Mouse (Mus musculus) cerebellum, postnatal 10 days (tissue): ENCODE measurements at regions not wholly inside any gene's neighbourhood (a gene's known extent, or its start where the extent isn't known, plus 50 kb on each side); places are given as distances from the start of the nearest gene placed in this dataset.

Experiments
- DNase-seq, 2 experiments: peaks; one replicate each; pipeline ENCODE4 v3.0.0; 2021; ENCODE audit warnings: mixed read lengths in 2 of 2

DNA sequence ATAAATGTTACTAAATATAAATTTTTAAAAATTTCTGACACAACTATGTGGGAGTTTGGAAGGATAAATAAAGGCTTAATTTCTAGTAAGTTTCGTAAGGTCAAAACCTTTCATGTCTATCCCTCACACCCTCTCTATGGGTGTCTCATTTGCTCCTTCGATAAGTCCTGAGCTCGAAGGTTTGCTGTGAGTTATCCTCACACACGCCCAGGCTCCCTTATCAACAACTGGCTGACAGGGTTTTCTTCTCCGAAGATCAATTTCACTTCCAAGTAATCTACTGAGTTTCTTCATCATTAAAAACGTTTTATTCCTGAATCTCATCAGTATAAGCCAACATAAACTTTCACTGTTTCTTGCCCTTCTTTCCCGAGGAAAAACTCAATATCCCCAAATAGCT lies 416.0 kb upstream of the Nudt12 start:
- DNase-seq, result no peak

DNA sequence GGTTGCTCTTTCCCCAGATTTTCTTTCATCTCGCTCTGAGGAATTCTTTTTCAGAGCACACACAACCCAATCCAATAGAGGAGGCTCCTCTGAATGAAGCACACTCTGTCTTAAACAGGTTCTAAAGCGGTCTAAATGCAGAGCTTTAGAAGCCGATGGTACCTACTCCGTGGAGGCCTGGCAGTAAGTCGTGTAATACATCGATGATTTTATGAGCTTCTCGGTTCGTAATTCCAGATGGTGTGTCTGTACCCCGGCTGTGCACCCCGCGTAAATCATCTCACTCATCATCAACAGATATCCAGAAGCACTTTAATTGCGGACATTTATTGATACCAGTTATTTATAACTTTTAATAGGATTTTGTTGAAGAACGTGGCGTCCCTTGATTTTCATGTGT lies 408.3 kb upstream of the Nudt12 start:
- no peak for DNase-seq

DNA sequence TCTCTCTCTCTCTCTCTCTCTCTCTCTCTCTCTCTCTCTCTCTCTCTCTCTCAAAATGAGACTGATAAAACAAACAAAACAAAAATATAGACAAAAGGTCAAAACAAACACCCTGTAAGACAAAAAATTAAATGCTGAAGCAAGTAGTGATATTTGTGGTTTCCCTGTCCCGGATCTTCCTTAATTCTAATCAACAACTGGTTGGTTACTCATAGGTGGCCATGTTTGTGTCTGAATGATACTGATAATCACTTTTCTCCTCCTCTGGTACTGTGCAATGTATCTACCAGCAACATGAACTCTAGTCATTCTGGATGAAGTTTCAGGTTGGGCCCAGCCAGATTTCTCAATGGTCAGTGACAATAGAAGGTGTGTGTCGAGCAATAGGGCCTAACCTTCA lies 396.1 kb upstream of the Nudt12 start:
- DNase-seq, result no peak

DNA sequence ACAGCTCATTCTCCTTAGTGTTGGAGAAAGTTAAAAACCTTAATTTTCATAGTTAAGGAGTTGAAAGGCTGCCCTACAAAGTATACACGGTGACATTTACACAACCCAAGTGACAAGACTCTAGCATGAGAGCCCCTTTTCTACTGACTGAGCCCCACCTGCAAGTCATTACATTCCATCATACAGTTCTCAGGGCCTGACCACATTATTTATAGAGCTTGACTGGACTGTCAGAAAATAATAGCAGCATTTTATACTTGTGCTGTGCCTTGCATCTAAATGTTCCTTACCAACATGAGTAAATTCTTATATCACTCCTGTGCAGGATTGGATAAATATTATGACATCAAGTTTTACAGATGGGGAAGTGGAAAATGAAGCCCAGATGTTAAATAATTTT lies 391.4 kb upstream of the Nudt12 start:
- no peak for DNase-seq

DNA sequence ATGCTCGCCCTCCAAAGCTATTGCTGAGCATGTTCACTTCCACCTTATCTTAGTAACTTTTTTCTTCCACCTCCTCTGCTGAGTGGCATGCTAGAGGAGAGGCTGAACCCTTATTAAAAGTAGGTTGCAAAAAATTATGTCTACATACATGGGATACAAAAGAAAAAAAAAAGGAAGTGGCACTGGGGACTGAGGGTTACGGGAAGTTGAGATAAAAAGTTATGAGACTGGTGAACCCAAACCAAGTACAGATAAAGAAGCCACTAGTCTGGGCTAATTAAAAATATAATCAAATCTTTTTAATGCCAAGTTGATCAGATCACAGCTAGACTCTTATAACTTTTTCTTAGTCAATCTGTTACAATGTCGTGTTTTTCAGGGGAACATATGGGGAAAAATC lies 384.2 kb upstream of the Nudt12 start:
- no peak for DNase-seq

DNA sequence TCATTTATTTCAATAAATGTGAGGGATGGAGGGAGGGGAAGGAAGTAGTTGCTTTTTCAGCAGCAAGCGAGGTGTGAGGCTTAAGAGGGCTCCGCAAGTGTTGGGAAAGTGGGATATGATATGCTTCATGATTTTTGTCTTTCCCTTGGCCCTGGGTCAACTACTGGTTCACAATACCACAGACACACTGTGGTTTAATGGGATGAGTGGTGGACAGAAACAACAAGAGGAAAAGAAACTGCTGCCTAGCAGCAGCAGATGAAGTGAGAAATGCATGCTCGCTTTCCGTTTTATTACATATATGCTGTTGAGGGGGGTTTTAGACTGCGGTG lies 369.9 kb upstream of the Nudt12 start:
- DNase-seq, result no peak

DNA sequence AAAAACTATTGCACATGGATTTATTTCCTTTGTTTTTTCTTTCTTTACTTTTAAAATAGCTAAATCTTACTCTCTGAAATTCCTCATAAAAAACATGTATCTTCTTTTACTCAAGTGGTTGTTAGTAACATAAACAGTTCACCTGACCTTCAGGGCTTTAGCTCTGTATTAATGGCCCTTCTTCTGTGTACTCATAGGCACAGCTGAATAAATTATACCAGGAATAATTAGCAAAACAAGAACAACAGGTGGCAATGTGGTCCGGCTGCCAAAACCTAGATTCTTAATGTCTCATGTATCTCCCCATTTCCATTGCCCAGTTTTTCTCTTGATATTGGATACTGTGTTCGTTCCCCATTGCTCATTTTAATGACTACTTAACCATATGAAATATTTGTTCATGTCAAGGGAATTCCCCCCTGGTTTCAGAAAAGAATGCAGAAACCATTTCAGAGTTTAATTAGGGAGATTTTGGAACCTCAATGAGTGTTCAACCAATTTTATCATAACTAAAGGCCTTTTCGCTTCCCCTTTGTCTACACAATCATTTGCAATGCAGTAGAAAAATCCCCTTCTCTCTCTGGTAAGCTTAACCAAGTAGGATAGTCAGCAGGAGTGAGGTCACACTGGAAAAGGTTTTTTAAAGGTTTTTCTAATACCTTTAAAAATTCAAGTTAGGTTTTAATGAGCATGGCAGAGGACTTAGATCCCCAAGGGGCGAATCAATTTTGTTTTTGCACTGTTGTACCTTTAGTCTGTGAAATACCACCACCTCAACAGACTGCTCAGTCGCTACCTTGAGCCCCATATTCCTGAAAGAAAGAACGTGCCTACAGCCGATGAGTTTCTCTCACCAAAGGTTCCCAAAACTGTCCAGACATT lies 369.3 kb upstream of the Nudt12 start:
- DNase-seq, result no peak

DNA sequence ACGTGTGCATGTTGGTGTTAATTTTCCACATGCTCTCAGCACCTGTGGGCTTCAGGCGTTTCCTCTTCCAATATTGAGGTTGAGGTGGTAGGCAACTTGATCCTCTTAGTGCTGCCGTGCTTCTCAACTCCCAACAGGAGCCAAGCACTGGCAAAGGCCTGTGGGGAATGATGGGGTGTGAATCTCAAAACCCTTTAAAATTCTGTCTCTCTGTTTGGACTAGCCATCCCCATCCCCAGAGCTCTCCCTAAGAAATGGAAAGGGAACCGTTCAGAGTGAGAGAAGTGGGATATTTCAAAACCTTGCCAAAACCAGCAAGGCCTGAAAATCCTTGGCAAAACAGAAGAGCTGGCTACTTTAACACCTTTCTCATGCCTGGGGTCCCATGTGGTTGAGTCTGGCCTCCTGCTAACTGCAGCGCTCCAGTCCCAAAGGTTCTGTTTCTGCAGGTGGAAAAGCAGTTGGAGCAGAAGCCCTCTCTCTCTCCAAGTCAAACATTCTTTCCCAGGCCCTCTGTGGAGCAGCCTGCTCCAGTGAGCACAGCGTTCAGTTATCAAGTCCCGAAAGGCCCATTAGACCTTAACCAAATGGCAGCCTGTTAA lies 360.4 kb upstream of the Nudt12 start:
- peak; percentile 17 to 27 for DNase-seq

DNA sequence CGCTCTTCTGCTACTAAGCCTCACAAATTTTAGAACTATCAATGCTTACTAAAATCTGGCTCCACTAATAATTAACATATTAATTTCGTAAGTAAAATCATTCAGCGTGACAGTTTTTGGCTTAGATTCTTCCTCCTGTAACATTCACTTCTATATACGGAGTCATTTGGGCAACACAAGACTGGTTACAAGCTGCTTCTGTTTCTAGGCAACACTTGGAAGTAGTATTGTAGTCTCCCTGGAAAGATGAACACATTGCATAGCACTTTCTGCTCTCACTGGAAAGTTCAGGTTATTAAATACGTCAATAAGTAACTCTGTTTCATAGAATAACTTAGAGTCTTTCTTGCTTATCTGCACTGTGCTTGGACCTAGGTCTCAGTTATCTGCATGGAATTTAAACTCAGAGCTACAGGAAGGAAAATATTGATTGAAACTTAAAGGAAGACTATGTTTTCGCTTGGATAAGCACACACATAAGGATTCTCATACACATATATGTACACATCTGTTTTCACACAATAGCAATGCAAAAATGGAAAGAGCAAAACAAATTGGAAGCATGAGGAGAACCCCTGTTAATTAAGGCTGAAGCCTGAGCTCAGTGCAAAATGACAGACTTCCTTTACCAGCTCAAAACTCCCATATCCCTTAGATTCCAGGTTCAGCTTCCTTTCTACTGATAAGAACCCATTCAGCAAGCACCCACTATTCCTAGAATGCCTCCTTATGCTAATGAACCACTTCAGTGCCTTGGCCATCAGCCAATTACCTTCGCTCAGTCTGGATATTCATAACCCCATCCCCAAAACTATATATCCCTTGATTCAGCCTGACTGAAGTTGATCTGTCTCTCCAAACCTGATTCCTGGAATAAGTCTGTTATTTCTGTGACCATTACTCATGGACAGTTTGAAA lies 356.7 kb upstream of the Nudt12 start:
- peak; percentile 24 for DNase-seq

DNA sequence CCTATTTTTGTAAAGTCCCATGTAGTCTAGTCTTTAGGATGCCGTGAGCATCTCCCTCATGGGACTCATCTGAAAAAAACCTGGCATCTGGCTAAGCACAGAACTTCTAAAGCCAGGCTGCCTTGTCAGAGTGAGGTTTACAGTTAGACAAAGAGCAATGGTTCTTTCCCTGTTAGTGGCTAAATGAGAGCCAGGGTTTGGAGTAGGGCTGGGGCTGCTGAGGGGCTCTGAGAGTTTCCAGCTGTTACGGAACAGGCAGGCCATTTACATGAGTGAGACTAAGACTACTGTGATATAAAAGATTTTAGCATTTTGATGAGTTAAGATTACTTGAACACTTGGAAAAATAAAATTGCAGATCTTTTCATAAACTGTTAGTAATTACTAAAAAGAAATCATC lies 352.2 kb upstream of the Nudt12 start:
- DNase-seq, result no peak

DNA sequence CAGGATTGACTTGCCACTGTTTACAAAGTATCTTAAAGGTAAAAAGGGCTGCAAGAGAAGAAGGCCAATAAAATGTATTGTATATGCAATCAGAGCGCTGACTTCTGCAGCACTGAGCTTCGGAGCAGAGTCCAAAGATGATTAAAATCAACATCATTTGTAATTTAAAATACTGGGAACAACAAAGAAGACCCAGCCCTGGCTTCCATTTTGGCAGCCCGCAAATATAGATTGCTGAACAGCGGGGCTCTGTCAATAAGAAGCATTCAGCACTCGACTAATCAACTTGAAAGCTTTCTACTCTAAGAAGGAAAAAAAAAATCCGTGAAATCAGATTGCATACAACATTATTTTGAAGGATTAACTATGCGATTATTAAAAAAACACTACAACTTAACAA lies 348.9 kb upstream of the Nudt12 start:
- no peak for DNase-seq

DNA sequence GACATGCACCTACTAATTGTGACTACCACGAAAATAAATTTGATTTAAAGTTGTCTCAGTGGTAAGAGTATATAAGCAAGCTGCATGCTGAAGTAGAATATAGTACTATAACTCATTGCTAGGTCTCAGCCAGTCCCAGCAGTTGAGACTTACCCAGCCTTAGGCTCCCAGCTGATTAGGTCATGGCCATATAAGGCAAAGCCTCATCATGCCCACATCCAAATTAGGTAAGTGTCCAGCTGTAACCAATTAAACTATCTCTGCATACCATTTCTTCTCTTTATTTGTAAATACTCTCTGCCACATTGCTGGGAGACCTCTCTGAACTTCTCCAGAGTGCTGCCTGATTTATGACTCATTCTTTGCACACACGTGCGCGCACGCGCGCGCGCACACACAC lies 347.9 kb upstream of the Nudt12 start:
- no peak for DNase-seq

DNA sequence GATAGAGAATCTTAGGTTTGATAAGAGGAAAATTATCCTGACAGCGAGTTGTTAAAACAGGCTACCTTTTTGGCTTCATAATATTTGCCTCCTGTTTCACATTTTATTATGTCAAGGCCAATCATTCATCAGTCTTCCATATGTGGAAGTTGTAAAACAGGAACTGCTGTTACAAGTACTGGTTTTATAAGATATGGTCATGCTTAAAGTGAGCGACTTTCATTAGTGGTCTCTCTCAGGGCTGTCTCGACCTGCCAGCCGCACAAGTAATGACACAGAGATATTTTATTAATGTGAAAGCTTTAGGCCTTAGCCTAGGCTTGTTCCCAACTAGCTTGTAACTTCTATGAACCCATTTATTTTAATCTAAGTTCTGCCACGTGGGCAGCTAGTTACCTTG lies 346.3 kb upstream of the Nudt12 start:
- DNase-seq, result no peak

DNA sequence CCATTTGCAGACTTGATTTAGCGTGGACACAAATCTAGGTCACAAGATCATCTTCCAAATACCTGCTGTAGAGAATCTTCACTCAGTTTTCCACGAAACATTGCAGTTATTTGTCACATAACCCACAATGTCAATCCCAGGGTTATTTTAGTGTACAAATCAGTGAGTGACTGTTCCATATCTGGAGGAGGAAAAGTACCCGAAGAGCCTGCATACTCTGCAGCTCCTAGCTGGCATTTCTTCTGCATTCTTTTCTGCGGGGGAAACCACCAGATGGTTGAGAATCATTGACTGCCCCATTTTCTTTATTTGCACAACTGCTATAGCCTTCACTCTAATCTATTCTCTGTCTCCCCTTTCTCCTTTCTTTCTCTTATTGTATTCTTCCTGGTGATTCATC lies 332.4 kb upstream of the Nudt12 start:
- DNase-seq, result no peak

DNA sequence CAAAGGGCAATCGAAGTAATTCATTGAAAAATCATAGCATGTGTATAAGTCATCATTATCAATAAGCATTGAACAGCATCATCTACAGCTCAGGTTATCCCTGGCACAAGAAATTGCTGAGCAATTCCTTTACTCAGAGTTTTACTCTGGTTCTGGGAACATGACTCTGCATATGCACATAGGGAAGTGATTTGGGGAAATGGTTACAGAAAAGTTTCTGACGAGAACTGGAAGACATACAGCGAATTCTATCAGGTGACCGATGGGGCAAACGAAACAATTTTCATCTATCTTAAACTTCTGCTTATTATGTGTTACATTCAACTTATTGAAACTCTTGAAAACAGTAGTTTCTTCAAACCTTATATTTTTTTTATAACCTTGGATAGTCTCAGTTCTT lies 284.8 kb upstream of the Nudt12 start:
- DNase-seq, result no peak

DNA sequence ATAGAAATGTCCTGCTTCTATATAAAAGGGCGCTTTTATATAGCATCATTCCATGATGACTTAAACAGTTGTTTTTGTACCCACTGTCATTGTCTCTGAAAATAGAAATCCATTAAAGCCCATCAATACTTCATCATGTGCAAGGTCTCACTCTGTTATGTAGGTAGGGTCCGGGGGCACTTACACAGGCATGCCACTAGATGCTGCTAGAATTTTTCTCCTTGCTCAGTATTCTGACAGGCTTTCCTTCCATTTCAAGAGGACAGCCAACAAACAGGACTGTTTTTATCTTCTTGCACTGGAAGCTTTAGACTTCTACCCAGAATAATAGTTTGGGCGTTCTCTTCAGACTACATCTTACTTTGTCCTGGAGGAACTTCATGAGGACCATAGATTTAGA lies 268.2 kb upstream of the Nudt12 start:
- DNase-seq, result peak; percentile 36 to 45

DNA sequence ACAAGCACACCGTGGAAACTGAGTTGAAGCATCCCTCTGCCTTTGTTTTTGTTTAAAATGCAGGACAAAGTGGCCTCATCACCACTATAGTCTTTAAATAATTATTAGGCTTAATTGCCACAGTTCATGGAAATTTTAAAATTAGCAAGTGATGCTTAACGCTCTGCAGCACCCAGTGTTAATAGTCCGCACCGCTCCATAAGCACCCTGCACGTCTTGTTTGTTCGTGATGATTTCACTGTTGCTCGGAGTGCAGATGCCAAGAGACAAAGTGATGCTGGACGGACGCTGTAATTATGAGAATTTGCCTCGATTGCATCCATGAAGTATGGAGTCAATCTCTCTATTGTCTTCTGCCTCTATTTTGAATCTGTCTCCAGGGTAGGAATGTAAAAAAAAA lies 266.6 kb upstream of the Nudt12 start:
- DNase-seq, result no peak

DNA sequence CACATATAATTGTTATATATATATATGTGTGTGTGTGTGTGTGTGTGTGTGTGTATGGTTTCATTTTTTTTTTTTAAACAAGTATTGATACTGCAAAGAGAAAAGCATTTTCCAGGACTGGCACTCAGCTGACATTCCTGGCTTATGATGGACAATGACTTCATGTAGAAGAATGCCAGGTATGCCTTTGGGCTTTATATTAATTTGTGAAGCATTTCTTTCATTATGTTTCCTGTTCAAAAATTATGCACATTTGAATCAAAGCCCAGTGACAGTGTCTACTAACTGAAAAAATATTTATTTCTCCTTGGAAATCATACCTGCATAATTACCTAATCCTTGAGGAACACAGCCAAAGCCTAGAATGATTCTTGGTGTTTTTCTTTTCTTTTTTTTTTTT lies 256.4 kb upstream of the Nudt12 start:
- DNase-seq, result no peak

DNA sequence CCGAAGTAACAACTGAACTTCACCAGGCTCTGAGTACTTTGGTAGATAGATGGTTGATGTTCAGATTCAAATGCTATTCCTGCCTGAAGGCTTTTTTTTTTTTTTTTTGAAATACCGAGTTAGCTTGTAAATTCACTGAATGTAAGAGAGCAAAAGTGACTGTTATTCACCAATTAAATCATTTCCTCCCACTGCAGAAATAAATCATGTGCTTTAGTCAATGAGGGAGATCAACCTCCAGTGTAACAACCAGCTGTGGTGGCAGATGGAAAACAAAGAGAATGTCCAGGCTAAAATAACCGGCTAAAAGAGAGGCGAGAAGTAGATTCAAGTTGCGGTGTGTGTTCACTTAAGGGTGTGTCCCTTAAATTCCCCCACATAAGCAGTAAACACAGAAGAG lies 235.8 kb upstream of the Nudt12 start:
- DNase-seq, result no peak

DNA sequence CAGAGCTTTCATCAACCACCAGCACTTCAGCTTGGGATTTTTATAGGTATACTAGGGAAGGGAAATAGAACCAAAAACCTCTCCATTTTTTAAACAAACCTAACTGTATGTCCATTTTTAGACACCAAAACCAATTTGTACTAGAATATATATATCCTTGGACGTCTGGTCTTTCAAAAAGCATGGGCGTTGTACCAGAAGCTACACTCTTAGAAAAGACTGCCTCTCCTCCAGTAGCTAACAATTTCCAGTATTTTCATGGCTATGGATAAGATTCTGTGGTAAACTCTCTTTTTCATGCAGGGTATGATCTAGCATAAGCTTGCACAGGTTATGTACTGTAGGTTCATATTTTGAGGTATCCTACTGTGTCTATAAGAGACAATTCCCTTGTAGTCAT lies 219.1 kb upstream of the Nudt12 start:
- no peak for DNase-seq
